Mouse (Mus musculus) olfactory bulb, adult 2 months (tissue): ENCODE measurements around the gene Mfsd12. TPM values are rescaled to one million over a fixed set of nuclear protein-coding genes. Genes with fewer than 3 reads are reported as not detected.
A peak's percentile ranks its signal among the peaks of the same experiment; 100 is the strongest.

Source experiments
- H3K27ac ChIP-seq: fragments of 200-500 bp; 2 replicates; pipeline ENCODE4 v1.5.1; 2012; ENCODE audit warnings: low read depth, low read length; ENCODE audit not compliant: insufficient read depth
- H3K4me1 ChIP-seq: fragments of 200-500 bp; 2 replicates; pipeline ENCODE4 v1.6.1; 2012; ENCODE audit warnings: low read length; ENCODE audit not compliant: control insufficient read depth, insufficient read depth
- H3K4me3 ChIP-seq: fragments of 200-500 bp; 2 replicates; pipeline ENCODE4 v1.5.1; 2012; ENCODE audit warnings: mild to moderate bottlenecking, low read depth, low read length, moderate library complexity; ENCODE audit not compliant: insufficient read depth
- CTCF ChIP-seq: fragments of 200-500 bp; IDR thresholded peaks from 2 replicates; pipeline ENCODE4 v1.5.1; 2012; ENCODE audit warnings: low read depth, mild to moderate bottlenecking, low read length, moderate library complexity; ENCODE audit not compliant: insufficient read depth
- POLR2A ChIP-seq: fragments of 200-500 bp; IDR thresholded peaks from 2 replicates; pipeline ENCODE4 v1.6.1; 2012; ENCODE audit warnings: mild to moderate bottlenecking, low read depth, low read length, moderate library complexity; ENCODE audit not compliant: insufficient read depth
- WGBS: fragments of 180-500 bp; shearing (Covaris S2); methylation state at CpG from one replicate; pipeline ENCODE4 v1.1.7; 2018; 5-methylcytosine and 5-hydroxymethylcytosine counted together
- polyA plus RNA-seq: library from polyadenylated mRNA; stranded (reverse); fragments of >200 nt; gene quantifications from 2 replicates; pipeline ENCODE4 v1.2.4, GENCODE M21; 2012; ENCODE audit warnings: low replicate concordance; ENCODE audit not compliant: missing spikeins, insufficient read depth, insufficient read length

Mfsd12 gene
- polyA plus RNA-seq, result not detected in 2 replicates

DNA sequence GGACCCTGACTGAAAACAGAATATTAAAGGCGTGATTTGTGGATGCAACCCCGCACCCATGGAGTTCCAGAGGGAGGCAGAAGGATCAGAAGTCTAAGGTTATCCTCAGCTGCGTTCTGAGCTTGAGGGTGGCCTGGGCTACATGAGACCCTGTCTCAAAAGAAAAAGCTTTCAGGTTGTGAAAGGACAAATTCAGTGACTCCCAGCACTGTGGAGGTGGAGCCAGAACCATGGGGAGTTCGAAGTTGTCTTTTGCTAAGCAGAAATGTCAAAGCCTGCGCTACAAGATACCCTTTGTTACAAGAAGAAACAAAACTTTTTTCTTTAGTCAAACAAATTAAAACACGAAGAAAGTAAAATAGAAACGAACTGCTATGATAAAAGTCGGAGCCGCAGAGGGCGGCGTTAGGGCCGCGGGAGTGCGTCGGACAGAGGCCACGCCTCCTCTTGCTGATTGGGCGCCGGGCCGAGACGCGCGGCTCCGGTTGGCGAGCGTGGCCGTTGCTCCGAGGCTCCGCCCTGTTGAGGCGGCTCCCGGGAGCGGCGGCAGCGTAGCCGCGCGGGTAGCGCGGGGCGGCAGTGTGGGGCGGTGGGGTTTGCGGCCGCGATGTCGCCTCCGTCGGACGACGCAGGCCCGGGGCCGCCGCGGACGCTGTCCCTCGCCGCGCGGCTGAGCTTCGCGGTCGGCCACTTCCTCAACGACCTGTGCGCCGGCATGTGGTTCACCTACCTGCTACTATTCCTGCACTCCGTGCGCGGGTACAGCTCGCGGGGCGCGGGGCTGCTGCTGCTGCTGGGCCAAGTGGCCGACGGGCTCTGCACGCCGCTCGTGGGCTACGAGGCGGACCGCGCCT lies at the start of gene Mfsd12:
Gene Mfsd12 (plus strand): TSS at position 501 of the 854 bp plus-strand sequence.
- peak within 1 kb of the TSS; percentile 67 for H3K4me3 ChIP-seq
- 1% methylated on average over 79 of the region's 79 CpGs for WGBS
- peaks cover 59% of the 10 kb centered on the region for H3K4me1 ChIP-seq
- peak within 1 kb of the TSS; percentile 33; the same call in 1 of the 2 replicates for H3K27ac ChIP-seq
- TF ChIP-seq CTCF, result no peak
- TF ChIP-seq POLR2A, result peak; percentile 73

DNA sequence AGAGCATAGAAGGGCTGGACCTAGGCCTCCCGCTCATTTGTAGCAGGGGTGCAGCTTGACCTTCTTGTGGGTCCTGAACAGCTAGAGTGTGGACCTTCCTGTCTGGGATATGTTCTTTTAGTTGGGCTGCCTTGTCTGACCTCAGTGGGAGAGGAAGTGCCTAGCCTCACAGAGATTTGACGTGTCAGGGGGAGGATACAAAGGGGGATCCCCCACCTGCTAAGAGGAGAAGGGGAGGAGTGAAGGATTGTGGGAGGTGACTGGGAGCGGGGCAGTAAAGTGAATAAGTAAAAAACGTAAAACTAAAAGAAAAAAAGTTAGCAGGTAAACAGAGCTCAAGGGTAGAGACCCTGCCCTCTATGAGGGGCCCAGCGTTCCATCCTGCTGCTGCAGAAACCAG lies 47.7 kb upstream of the Mfsd12 start:
- 80% methylated on average over 5 of the region's 5 CpGs for WGBS
- H3K27ac ChIP-seq, result no peak overlapping the region
- no peak for TF ChIP-seq POLR2A
- TF ChIP-seq CTCF, result no peak
- H3K4me1 ChIP-seq, result peaks cover 8% of the 10 kb centered on the region
- H3K4me3 ChIP-seq, result no peak overlapping the region

DNA sequence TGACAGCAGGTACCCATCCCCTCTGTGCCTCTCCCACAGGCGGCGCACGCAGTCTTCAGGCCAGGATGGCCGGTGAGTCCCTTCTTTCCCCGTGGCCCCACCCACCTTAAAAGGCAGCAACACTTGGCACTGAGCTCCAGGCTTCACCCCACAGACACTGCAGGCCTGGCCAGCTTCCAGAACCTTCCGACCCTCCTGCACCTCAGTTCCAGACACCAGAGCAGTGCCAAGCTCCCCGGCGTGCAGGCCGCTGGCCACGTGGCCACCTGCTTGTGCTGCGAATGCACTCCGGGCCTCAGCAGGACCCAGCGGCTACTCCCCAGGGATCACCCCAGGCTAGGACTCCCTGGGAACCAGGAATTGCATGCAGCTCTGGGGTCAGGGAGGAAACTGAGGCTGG lies 43.7 kb upstream of the Mfsd12 start:
- WGBS, result 81% methylated on average over 13 of the region's 13 CpGs
- no peak for TF ChIP-seq CTCF
- TF ChIP-seq POLR2A, result no peak
- no peak overlapping the region for H3K4me3 ChIP-seq
- no peak overlapping the region for H3K27ac ChIP-seq
- peaks cover 2% of the 10 kb centered on the region; the same call in 1 of the 2 replicates for H3K4me1 ChIP-seq

DNA sequence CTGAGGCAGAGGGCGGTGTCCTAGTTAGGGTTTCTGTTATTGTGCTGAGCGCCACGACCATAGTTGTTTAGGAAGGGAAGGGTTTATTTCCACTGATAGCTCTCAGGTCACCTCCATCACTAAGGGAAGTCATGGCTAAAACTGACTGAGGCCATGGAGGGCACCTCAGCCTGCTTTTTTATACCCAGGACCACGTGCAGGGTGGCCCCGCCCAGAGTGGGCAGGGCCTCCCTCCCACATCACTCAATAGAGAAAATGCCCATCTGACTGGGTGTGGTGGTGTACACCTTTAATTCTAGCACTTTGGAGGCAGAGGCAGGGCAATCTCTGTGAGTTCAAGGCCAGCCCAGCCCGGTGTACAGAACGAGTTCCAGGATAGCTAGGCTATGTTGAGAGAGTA lies 43.1 kb upstream of the Mfsd12 start:
- 80% methylated on average over 7 of the region's 7 CpGs for WGBS

DNA sequence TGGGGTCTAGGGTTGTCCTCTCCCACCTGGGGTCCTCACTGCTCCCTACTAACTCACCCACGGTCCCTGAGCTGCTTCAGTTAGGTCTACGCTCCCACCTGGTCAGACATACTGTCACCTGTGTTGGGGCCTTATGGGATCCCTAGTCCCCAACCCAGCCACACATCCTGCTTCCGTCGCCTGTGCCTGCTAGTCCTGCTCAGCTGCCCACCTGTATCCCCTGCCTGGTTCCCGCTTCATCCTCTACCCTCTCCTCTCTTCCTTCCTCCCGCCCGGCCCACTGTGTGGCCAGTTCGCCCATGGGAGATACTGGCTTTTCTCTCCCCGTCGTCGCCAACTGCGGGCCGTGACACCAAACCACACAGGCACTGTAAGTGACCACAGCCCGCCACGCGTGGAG lies 41.7 kb upstream of the Mfsd12 start:
- WGBS, result 93% methylated on average over 16 of the region's 16 CpGs
- H3K4me3 ChIP-seq, result no peak overlapping the region
- TF ChIP-seq POLR2A (no peak), CTCF (no peak)

More for the DNA sequence above, 43.1 kb upstream of the Mfsd12 start:
- no peak for TF ChIP-seq CTCF
- no peak for TF ChIP-seq POLR2A
- H3K4me1 ChIP-seq, result peaks cover 7% of the 10 kb centered on the region; the same call in 1 of the 2 replicates
- H3K27ac ChIP-seq, result no peak overlapping the region
- H3K4me3 ChIP-seq, result no peak overlapping the region

DNA sequence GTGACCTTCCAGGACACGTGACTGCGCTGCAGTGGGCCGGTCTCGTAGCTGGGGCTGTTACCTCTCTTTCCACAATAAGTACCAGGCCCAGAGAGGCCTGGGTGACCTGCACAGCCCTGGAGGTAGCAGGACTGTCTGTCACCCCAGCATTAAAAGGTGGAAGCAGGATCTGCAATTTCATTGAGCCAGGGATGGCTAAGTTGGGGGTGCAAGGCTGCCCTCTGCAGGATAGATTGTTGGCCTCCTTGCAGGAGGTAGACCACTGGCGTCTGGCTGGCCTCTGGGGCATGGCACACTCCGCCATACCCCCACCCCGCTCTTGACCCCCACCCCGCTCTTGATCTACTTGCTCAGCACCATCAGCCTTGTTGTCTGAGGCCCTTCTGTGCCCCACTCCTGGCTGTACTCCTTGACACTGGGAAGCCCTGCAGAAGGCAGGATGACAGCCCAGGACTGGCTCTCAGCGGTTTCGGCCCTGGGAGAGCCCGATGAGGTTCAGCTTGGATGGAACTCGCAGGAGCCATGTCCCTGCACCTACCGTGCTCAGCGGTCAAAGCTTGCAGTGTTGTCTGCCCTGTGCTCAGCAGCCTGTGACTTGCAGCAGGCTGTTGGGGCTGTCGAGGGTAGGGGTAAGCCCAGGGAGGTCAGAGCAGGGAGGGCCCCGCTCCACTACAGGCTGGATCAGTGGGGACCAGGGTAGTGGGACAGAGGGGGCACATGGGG lies 40.8 kb upstream of the Mfsd12 start:
- no peak for TF ChIP-seq POLR2A
- TF ChIP-seq CTCF, result no peak
- peaks cover 19% of the 10 kb centered on the region for H3K4me1 ChIP-seq
- WGBS, result 49% methylated on average over 16 of the region's 16 CpGs
- H3K27ac ChIP-seq, result no peak overlapping the region
- H3K4me3 ChIP-seq, result no peak overlapping the region

More for the DNA sequence above, 41.7 kb upstream of the Mfsd12 start:
- Histone ChIP-seq H3K27ac (no peak overlapping the region), H3K4me1 (peaks cover 19% of the 10 kb centered on the region)

DNA sequence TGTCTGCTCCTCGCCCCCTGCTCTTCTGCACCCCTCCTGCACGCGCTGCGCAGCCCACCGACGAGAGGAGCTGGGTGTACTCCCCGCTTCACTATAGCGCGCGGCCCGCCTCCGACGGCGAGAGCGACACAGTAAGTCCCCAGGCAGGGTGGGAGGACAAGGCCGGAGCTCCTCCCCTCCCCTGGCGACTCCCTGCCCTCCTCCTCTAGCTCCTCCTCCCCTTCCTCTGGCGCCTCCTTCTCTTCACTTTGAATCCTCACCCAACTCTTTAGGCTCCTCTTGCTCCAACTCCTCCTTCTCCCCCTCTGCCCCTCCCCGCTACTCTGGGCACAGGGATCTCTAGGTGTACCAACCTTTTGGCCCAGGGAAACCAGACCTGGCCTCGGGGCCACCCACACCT lies 40.0 kb upstream of the Mfsd12 start:
- TF ChIP-seq POLR2A, result no peak
- no peak for TF ChIP-seq CTCF
- no peak overlapping the region for H3K27ac ChIP-seq
- H3K4me3 ChIP-seq, result no peak overlapping the region
- 33% methylated on average over 20 of the region's 20 CpGs for WGBS
- H3K4me1 ChIP-seq, result peaks cover 20% of the 10 kb centered on the region

DNA sequence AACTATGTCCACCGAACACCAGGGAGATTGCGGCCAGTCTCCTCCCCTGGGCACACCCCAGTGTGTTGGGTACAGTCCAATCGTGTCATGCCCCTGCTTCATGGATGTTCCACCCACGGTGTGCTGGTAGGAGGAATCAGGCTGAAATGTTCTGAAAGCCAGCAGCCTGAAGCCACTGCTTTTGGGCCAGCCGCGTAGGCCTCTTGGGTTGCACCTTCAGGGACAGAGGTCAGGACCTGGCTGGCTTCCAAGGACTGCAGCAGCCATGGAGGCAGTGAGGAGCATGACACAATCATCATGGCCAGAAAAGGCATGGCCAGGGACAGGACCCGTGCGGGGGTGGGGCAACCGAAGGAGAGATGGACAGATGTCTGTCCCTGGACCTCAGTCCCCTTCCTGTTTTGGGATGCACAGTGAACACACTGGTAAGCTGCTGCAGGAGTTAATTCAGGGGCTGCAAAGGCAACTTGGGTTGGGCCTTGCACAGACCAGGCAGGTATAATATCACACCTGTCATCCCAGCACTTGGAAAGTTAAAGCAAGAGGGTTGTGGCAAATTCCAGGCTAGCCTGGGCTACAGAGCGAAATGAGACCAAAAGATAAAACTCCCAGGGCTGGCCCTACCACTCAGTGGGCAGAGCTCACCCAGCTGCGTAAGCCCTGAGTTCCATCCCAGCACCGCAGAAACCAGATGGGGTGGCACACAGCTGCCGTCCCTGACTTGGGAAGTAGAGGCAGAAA lies 38.5 kb upstream of the Mfsd12 start:
- no peak overlapping the region for H3K27ac ChIP-seq
- WGBS, result 75% methylated on average over 13 of the region's 13 CpGs
- TF ChIP-seq CTCF, result 0 out of 2 replicates have a peak, but pooled peaks have one; percentile 4
- TF ChIP-seq POLR2A, result no peak
- peaks cover 24% of the 10 kb centered on the region for H3K4me1 ChIP-seq
- no peak overlapping the region for H3K4me3 ChIP-seq
